Mouse (Mus musculus) liver, postnatal 0 days (tissue): ENCODE measurements at regions not wholly inside any gene's neighbourhood (a gene's known extent, or its start where the extent isn't known, plus 50 kb on each side); places are given as distances from the start of the nearest gene placed in this dataset.

Experiments
- ATAC-seq: fragments of 200-750 bp; cut with Nextera tagmentation; 2 replicates; pipeline ENCODE4 v1.8.0; 2017; ENCODE audit warnings: mild to moderate bottlenecking, moderate library complexity
- DNase-seq: peaks from one replicate; pipeline ENCODE4 v3.0.0-alpha.2; 2016
- H3K27ac ChIP-seq: fragments of 300-500 bp; sonication (generic); 2 replicates; pipeline ENCODE4 v1.5.1; 2014; ENCODE audit warnings: antibody characterized with exemption, moderate library complexity, mild to moderate bottlenecking, low read depth
- H3K27me3 ChIP-seq: fragments of 300-500 bp; sonication (generic); 2 replicates; pipeline ENCODE4 v1.6.1; 2014; ENCODE audit warnings: low read length, control low read depth, mixed read lengths; ENCODE audit not compliant: insufficient read depth
- H3K36me3 ChIP-seq: fragments of 300-500 bp; sonication (generic); replicated peaks from 2 replicates; pipeline ENCODE4 v1.6.1; 2014; ENCODE audit warnings: mild to moderate bottlenecking, control low read depth, low read length, moderate library complexity, mixed read lengths; ENCODE audit not compliant: insufficient read depth
- H3K4me1 ChIP-seq: fragments of 300-500 bp; sonication (generic); 2 replicates; pipeline ENCODE4 v1.6.1; 2014; ENCODE audit warnings: antibody characterized with exemption, mild to moderate bottlenecking, control low read depth; ENCODE audit not compliant: insufficient read depth
- H3K4me2 ChIP-seq: fragments of 300-500 bp; sonication (generic); 2 replicates; pipeline ENCODE4 v1.6.1; 2014; ENCODE audit warnings: low read depth, mild to moderate bottlenecking, low read length, moderate library complexity, mixed read lengths
- H3K4me3 ChIP-seq: fragments of 300-500 bp; sonication (generic); 2 replicates; pipeline ENCODE4 v1.5.1; 2014; ENCODE audit warnings: low read depth, low read length
- H3K9ac ChIP-seq: fragments of 300-500 bp; sonication (generic); replicated peaks from 2 replicates; pipeline ENCODE4 v1.6.1; 2014; ENCODE audit warnings: mild to moderate bottlenecking, moderate library complexity
- H3K9me3 ChIP-seq: fragments of 300-500 bp; sonication (generic); 2 replicates; pipeline ENCODE4 v1.6.1; 2016; ENCODE audit warnings: mild to moderate bottlenecking, control low read depth, low read length, mixed read lengths
- CTCF ChIP-seq: sonication (generic); IDR thresholded peaks from 2 replicates; pipeline ENCODE4 v1.5.1; 2016; ENCODE audit warnings: antibody characterized with exemption, low read depth
- EP300 ChIP-seq: IDR thresholded peaks from 2 replicates; pipeline ENCODE4 v1.6.1; 2016; ENCODE audit warnings: antibody characterized with exemption, low read depth, mild to moderate bottlenecking
- WGBS: fragments of 180-500 bp; shearing (Covaris S2); extraction: QIAGEN DNeasy Blood & Tissue Kit; methylation state at CpG from one replicate; pipeline ENCODE4 v1.1.7; 2014; ENCODE audit not compliant: insufficient replicate concordance; 5-methylcytosine and 5-hydroxymethylcytosine counted together

- Histone ChIP-seq H3K9ac (no peak overlapping the region), H3K27me3 (no peaks in the 10 kb centered on the region), H3K4me3 (no peak overlapping the region), H3K9me3 (no peaks in the 10 kb centered on the region), H3K4me2 (no peak overlapping the region), H3K27ac (no peak overlapping the region), H3K4me1 (no peaks in the 10 kb centered on the region), H3K36me3 (no peaks in the 10 kb centered on the region)
- DNase-seq (no peak), ATAC-seq (no peak)
- TF ChIP-seq EP300 (no peak), CTCF (no peak)
- 33% methylated on average over 3 of the region's 3 CpGs for WGBS
Observed at GRCm38 (mm10) chr12:77654282-77654681, 416.4 kb downstream of the Fut8 start.

- Histone ChIP-seq H3K36me3 (no peaks in the 10 kb centered on the region), H3K4me2 (no peak overlapping the region), H3K4me3 (no peak overlapping the region), H3K4me1 (no peaks in the 10 kb centered on the region), H3K9ac (no peak overlapping the region), H3K27me3 (no peaks in the 10 kb centered on the region), H3K9me3 (no peaks in the 10 kb centered on the region), H3K27ac (no peak overlapping the region)
- DNase-seq (no peak), ATAC-seq (no peak)
- TF ChIP-seq EP300 (no peak), CTCF (no peak)
- 80% methylated on average over 5 of the region's 5 CpGs for WGBS
Observed at GRCm38 (mm10) chr12:77657060-77657459, 419.1 kb downstream of the Fut8 start.

- WGBS = 72% methylated on average over 3 of the region's 3 CpGs
- no peaks in the 10 kb centered on the region for H3K27me3 ChIP-seq
- H3K9me3 ChIP-seq = no peaks in the 10 kb centered on the region
- H3K9ac ChIP-seq = no peak overlapping the region
- no peak overlapping the region for H3K4me2 ChIP-seq
- no peaks in the 10 kb centered on the region for H3K4me1 ChIP-seq
- DNase-seq (no peak), ATAC-seq (no peak)
- H3K27ac ChIP-seq = no peak overlapping the region
- H3K4me3 ChIP-seq = no peak overlapping the region
- TF ChIP-seq CTCF (no peak), EP300 (no peak)
- no peaks in the 10 kb centered on the region for H3K36me3 ChIP-seq
Observed at GRCm38 (mm10) chr12:77657878-77658277, 420.0 kb downstream of the Fut8 start.

GRCm38 (mm10) chr12:77663180-77663579, 425.3 kb downstream of the Fut8 start:
- Histone ChIP-seq H3K9me3 (no peaks in the 10 kb centered on the region), H3K4me3 (no peak overlapping the region), H3K27me3 (no peaks in the 10 kb centered on the region), H3K4me2 (no peak overlapping the region), H3K27ac (no peak overlapping the region), H3K4me1 (no peaks in the 10 kb centered on the region), H3K36me3 (no peaks in the 10 kb centered on the region), H3K9ac (no peak overlapping the region)
- DNase-seq (no peak), ATAC-seq (no peak)
- TF ChIP-seq EP300 (no peak), CTCF (no peak)
- WGBS = 77% methylated on average over 3 of the region's 3 CpGs

- WGBS = 47% methylated on average over 7 of the region's 7 CpGs
Observed at GRCm38 (mm10) chr12:77663665-77664374, 425.9 kb downstream of the Fut8 start.

GRCm38 (mm10) chr12:77666411-77666810, 428.5 kb downstream of the Fut8 start:
- ATAC-seq (no peak), DNase-seq (no peak)
- H3K4me1 ChIP-seq = no peaks in the 10 kb centered on the region
- H3K27me3 ChIP-seq = no peaks in the 10 kb centered on the region
- no peak for TF ChIP-seq EP300
- no peak for TF ChIP-seq CTCF
- no peak overlapping the region for H3K9ac ChIP-seq
- H3K4me3 ChIP-seq = no peak overlapping the region
- no peak overlapping the region for H3K27ac ChIP-seq
- 52% methylated on average over 8 of the region's 8 CpGs for WGBS
- no peaks in the 10 kb centered on the region for H3K9me3 ChIP-seq
- H3K4me2 ChIP-seq = no peak overlapping the region
- H3K36me3 ChIP-seq = no peaks in the 10 kb centered on the region

More at GRCm38 (mm10) chr12:77663665-77664374, 425.9 kb downstream of the Fut8 start:
- TF ChIP-seq EP300 (no peak), CTCF (no peak)
- no peak for DNase-seq
- ATAC-seq = no peak
- Histone ChIP-seq H3K27ac (no peak overlapping the region), H3K9ac (no peak overlapping the region), H3K36me3 (no peaks in the 10 kb centered on the region), H3K4me3 (no peak overlapping the region), H3K9me3 (no peaks in the 10 kb centered on the region), H3K4me2 (no peak overlapping the region), H3K27me3 (no peaks in the 10 kb centered on the region), H3K4me1 (no peaks in the 10 kb centered on the region)
